Mouse (Mus musculus) MEL (cell line): Measurements from ENCODE around the gene Ocln. TPM values are rescaled to one million over a fixed set of nuclear protein-coding genes. Genes with fewer than 3 reads are reported as not detected.

ENCODE experiments used
- DNase-seq: peaks from one replicate; pipeline ENCODE4 v3.0.0; 2011; ENCODE audit warnings: low read depth, low spot score
- H3K27ac ChIP-seq: 2 replicates; pipeline ENCODE4 v1.5.1; 2012; ENCODE audit warnings: low read depth, mild to moderate bottlenecking, control low read depth, low read length, moderate library complexity; ENCODE audit not compliant: control insufficient read depth
- H3K27me3 ChIP-seq, 2 experiments: fragments of 150-350 bp in 1 of 2; sonication (generic) in 1 of 2; 2 replicates each; pipeline ENCODE4 v1.6.1; 2012; ENCODE audit warnings: low read length in 2 of 2, mild to moderate bottlenecking in 2 of 2, improper control_type of control experiment in 1 of 2, moderate library complexity in 1 of 2; ENCODE audit not compliant: insufficient read depth in 2 of 2, control insufficient read depth in 1 of 2
- H3K36me3 ChIP-seq, 2 experiments: 2 replicates each; pipeline ENCODE4 v1.6.1; 2012 to 2014; ENCODE audit warnings: low read length in 2 of 2, improper control_type of control experiment in 1 of 2, inconsistent platforms in 1 of 2, mild to moderate bottlenecking in 1 of 2; ENCODE audit not compliant: insufficient read depth in 2 of 2, control insufficient read depth in 1 of 2
- H3K4me1 ChIP-seq, 2 experiments: fragments of 150-350 bp in 1 of 2; sonication (generic) in 1 of 2; 2 replicates each; pipeline ENCODE4 v1.6.1; 2012; ENCODE audit warnings: low read length in 2 of 2, improper control_type of control experiment in 1 of 2, mild to moderate bottlenecking in 1 of 2; ENCODE audit not compliant: insufficient read depth in 2 of 2, control insufficient read depth in 1 of 2
- H3K4me3 ChIP-seq, 2 experiments: fragments of 150-350 bp in 1 of 2; sonication (generic) in 1 of 2; 2 replicates each; pipeline ENCODE4 v1.5.1; 2012; ENCODE audit warnings: low read depth in 2 of 2, low read length in 2 of 2, mild to moderate bottlenecking in 2 of 2, moderate library complexity in 2 of 2, control low read depth in 1 of 2, improper control_type of control experiment in 1 of 2; ENCODE audit not compliant: control insufficient read depth in 1 of 2, insufficient read depth in 1 of 2
- H3K79me2 ChIP-seq: 2 replicates; pipeline ENCODE4 v1.6.1; 2012; ENCODE audit warnings: mild to moderate bottlenecking, low read length, moderate library complexity; ENCODE audit not compliant: control insufficient read depth, poor library complexity, insufficient read depth
- H3K9ac ChIP-seq: 2 replicates; pipeline ENCODE4 v1.6.1; 2012; ENCODE audit warnings: low read depth, mild to moderate bottlenecking, control low read depth, low read length, moderate library complexity; ENCODE audit not compliant: control insufficient read depth, poor library complexity, severe bottlenecking
- H3K9me3 ChIP-seq: fragments of 150-350 bp; sonication (generic); replicated peaks from 2 replicates; pipeline ENCODE4 v1.6.1; 2012; ENCODE audit warnings: mild to moderate bottlenecking, low read length, improper control_type of control experiment, moderate library complexity; ENCODE audit not compliant: insufficient read depth
- BHLHE40 ChIP-seq: IDR thresholded peaks from 2 replicates; pipeline ENCODE4 v1.6.1; 2012; ENCODE audit warnings: low read depth, mild to moderate bottlenecking, inconsistent platforms, low read length, improper control_type of control experiment, borderline replicate concordance
- CHD1 ChIP-seq: IDR thresholded peaks from 2 replicates; pipeline ENCODE4 v1.6.1; 2012; ENCODE audit warnings: low read depth, mild to moderate bottlenecking, inconsistent platforms, low read length, improper control_type of control experiment
- CHD2 ChIP-seq: IDR thresholded peaks from 2 replicates; pipeline ENCODE4 v1.6.1; 2011; ENCODE audit warnings: low read length, improper control_type of control experiment
- ETS1 ChIP-seq: IDR thresholded peaks from 2 replicates; pipeline ENCODE4 v1.6.1; 2012; ENCODE audit warnings: low read depth, mild to moderate bottlenecking, inconsistent platforms, low read length, improper control_type of control experiment, moderate library complexity
- GATA1 ChIP-seq: IDR thresholded peaks from 2 replicates; pipeline ENCODE4 v1.6.1; 2011; ENCODE audit warnings: low read depth, low read length, improper control_type of control experiment
- MAX ChIP-seq: IDR thresholded peaks from 2 replicates; pipeline ENCODE4 v1.6.1; 2011; ENCODE audit warnings: low read length, improper control_type of control experiment
- MAZ ChIP-seq: IDR thresholded peaks from 2 replicates; pipeline ENCODE4 v1.6.1; 2012; ENCODE audit warnings: low read depth, mild to moderate bottlenecking, inconsistent platforms, low read length, improper control_type of control experiment
- MXI1 ChIP-seq: IDR thresholded peaks from 2 replicates; pipeline ENCODE4 v1.6.1; 2011; ENCODE audit warnings: mild to moderate bottlenecking, low read depth, low read length, improper control_type of control experiment
- MYB ChIP-seq: IDR thresholded peaks from 2 replicates; pipeline ENCODE4 v1.6.1; 2011; ENCODE audit warnings: mild to moderate bottlenecking, low read depth, low read length, improper control_type of control experiment
- MYC ChIP-seq: IDR thresholded peaks from 2 replicates; pipeline ENCODE4 v1.6.1; 2011; ENCODE audit warnings: low read depth, mild to moderate bottlenecking, low read length, improper control_type of control experiment, moderate library complexity
- POLR2AphosphoS2 ChIP-seq: IDR thresholded peaks from 2 replicates; pipeline ENCODE4 v1.6.1; 2011; ENCODE audit warnings: low read length, improper control_type of control experiment
- UBTF ChIP-seq: IDR thresholded peaks from 2 replicates; pipeline ENCODE4 v1.6.1; 2012; ENCODE audit warnings: low read depth, mild to moderate bottlenecking, inconsistent platforms, low read length, improper control_type of control experiment, moderate library complexity, borderline replicate concordance; ENCODE audit not compliant: insufficient read depth
- USF2 ChIP-seq, 2 experiments: IDR thresholded peaks; 2 replicates each; pipeline ENCODE4 v1.6.1; 2011 to 2012; ENCODE audit warnings: improper control_type of control experiment in 2 of 2, low read length in 2 of 2, borderline replicate concordance in 1 of 2, inconsistent platforms in 1 of 2, low read depth in 1 of 2, mild to moderate bottlenecking in 1 of 2; ENCODE audit not compliant: insufficient read depth in 1 of 2
- ZKSCAN1 ChIP-seq: IDR thresholded peaks from 2 replicates; pipeline ENCODE4 v1.6.1; 2012; ENCODE audit warnings: low read depth, mild to moderate bottlenecking, inconsistent platforms, low read length, improper control_type of control experiment, moderate library complexity
- ZMIZ1 ChIP-seq: IDR thresholded peaks from 2 replicates; pipeline ENCODE4 v1.6.1; 2012; ENCODE audit warnings: low read depth, mild to moderate bottlenecking, inconsistent platforms, low read length, improper control_type of control experiment, moderate library complexity
- ZNF384 ChIP-seq: IDR thresholded peaks from 2 replicates; pipeline ENCODE4 v1.6.1; 2012; ENCODE audit warnings: low read depth, mild to moderate bottlenecking, inconsistent platforms, low read length, improper control_type of control experiment
- polyA plus RNA-seq, 2 experiments: library from polyadenylated mRNA; stranded (reverse) in 1 of 2; unstranded in 1 of 2; fragments of >175 nt in 1 of 2; fragments of >200 nt in 1 of 2; gene quantifications; 2 replicates each; pipeline versions ENCODE4 v1.2.1 to v1.2.4; 2012; ENCODE audit warnings: low replicate concordance in 2 of 2, low read depth in 1 of 2; ENCODE audit not compliant: insufficient read length in 2 of 2, insufficient read depth in 1 of 2, missing spikeins in 1 of 2
- total RNA-seq: library from RNA; depleted of rRNA; stranded (reverse); fragments of 300-350 nt; gene quantifications from 2 replicates; pipeline ENCODE4 v1.2.3, GENCODE M21; 2012

The Ocln gene
- total and polyA plus RNA-seq, 3 experiments: 0.31 to 0.58 TPM; not detected in 1

- Histone ChIP-seq H3K36me3 (no peaks in the 10 kb centered on the region), H3K9ac (no peak overlapping the region), H3K27ac (no peak overlapping the region), H3K9me3 (no peaks in the 10 kb centered on the region)
- TF ChIP-seq MXI1 (no peak), POLR2AphosphoS2 (no peak), UBTF (no peak), ZMIZ1 (no peak), MAX (no peak), BHLHE40 (no peak), MAZ (no peak), CHD1 (no peak), CHD2 (no peak), ZNF384 (no peak), ETS1 (no peak), ZKSCAN1 (no peak), GATA1 (no peak)
- TF ChIP-seq, all 39 proteins: peak for 0
- no peak for DNase-seq
- Histone ChIP-seq H3K27me3 (no peaks in the 10 kb centered on the region; a peak in 1 of 4 replicates), H3K4me3 (no peak overlapping the region), H3K4me1 (no peaks in the 10 kb centered on the region), H3K79me2 (no peaks in the 10 kb centered on the region)
Measured at GRCm38 (mm10) chr13:100551371-100552008, 1.0 kb downstream of the Ocln start.

- Histone ChIP-seq H3K9ac (no peak overlapping the region), H3K4me3 (no peak overlapping the region), H3K79me2 (no peaks in the 10 kb centered on the region), H3K27me3 (peaks cover 0 to 1% of the 10 kb centered on the region in 2 experiments; a peak in 1 of 4 replicates), H3K9me3 (no peaks in the 10 kb centered on the region), H3K27ac (no peak overlapping the region), H3K36me3 (no peaks in the 10 kb centered on the region), H3K4me1 (no peaks in the 10 kb centered on the region)
- DNase-seq: no peak
- TF ChIP-seq MYB: no peak
- no peak for TF ChIP-seq USF2 (IDR thresholded peaks at IDR 0.05; ENCODE audit: borderline replicate concordance in 1 of 2, insufficient read depth in 1 of 2, low read depth in 1 of 2, low read length in 2 of 2)
- no peak for TF ChIP-seq MYC
Measured at GRCm38 (mm10) chr13:100547269-100547668, 5.2 kb downstream of the Ocln start.
